Mouse (Mus musculus) cerebellum, adult 9-10 months (tissue): ENCODE measurements around the gene Gm29609.
"Not testable (repeated sequence)": the region's sequence is repeated elsewhere in the genome, so short reads cannot be mapped to it uniquely, and the experiment has no call there.

Source experiments
- DNase-seq: peaks from one replicate; pipeline ENCODE4 v3.0.0; 2022

The Gm29609 gene

DNA sequence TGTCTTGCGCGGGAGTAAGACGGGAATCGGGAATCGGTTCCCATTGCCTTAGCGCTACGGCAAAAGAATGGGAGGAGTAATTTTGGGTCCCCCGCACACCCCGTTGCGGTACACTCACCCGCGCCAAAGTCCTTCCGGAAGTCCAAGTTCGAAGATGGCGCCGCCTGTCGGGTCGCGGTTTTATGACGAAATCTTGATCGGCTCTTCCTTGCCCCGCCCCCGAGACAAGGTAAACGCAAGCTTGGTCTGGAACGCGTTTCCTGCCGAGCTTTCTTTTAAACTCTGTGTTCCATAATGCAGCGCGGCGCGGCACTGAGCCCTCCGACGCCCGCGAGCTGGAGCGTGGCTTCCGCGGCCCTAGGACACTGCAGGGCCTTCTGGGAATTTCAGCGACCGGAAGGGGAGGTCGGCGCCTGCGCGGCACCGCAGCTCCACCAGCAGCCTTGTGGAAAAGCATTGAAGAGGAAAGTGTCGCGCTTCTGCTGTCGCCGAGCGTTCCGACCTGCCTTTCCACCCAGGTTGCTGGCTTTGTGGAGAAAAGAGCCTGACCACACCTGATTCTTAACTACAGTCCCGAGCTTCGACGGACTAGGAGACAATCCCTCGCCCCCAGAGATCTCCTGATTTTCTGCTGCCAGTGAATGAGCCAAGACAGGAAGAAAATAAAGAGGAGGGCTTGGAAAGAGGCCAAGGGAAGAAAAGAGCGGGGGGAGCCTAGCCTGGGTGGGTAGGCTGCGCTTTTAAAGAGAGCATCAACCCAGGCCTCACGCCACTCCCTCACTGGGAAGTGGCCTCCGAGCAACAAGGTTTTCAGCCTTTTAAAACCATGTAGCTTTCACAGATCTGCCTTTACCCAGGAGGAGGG is at the start of gene Gm29609, which contains the start of gene Gtf3c2:
Gm29609 (minus strand) TSS at position 146 of the 865 bp plus-strand sequence.
Gtf3c2 (minus strand) TSS at position 379 of the 865 bp plus-strand sequence.
- peak; percentile 97 for DNase-seq

DNA sequence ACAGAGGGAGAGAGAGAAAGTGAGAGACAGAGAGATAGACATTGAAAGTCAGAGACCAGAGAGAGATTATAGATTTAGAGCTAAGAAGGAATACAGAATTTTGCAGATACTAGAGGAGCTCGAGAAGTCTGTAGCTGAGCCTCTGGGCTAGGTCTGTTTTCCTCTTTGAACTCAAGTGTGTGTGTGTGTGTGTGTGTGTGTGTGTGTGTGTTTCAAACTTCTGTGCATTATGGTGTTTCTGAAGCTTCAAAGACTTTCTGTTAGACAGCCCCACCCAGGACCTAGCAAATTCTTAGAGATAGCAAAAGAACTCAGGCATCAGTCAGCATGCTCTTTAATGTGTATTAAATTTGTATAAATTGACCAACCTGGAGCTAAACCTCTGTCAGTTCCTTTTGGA is 46.9 kb upstream of the Gm29609 start:
- no peak for DNase-seq

DNA sequence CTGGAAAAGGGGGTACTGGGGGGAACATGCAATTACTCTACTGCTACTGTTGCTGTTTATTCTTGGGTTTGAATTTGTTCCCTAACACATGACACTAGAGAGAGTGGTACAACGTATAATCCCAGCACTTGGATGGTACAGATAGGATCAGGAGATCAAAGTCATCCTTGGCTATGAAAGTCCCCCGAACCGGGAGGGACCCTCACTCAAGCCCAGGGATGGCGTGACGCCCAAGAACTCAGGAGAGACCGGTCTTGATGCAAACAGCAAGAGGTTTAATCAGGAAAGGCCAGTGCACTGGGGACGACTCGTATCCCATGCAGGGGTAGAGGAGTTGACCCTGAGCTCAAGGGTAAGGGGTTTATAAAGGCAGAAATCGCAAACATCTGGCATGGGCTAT is 43.0 kb upstream of the Gm29609 start:
- DNase-seq = peak; percentile 51

DNA sequence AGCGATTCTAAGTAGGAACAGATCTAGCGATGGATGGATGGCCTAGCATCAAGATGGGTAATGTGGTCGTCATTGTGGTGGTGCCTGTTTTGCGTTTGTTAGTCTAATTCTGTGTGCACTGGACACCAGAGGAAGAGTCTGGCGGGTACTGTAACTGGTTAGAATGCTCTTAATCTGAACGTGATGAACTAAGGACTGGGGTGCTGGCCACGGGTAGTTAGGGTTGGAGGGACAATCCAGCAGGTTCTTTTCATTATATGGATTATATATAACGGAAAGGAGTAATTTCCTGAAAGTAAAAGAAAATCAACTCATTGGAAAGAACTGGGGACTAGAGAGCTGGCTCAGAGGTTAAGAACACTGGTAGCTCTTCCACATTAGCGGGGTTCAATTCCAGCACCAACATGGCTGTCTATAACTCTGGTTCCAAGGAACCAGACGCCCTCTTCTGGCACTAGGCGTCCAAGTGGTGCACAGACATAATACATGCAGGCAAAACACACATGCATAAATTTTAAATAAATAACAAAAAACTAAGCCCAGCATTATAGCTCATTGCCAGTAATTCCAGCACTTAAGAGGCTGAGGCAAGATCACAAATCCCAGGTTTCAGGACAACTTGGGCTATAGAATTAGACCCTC is 41.7 kb upstream of the Gm29609 start:
- DNase-seq = peak; percentile 49

DNA sequence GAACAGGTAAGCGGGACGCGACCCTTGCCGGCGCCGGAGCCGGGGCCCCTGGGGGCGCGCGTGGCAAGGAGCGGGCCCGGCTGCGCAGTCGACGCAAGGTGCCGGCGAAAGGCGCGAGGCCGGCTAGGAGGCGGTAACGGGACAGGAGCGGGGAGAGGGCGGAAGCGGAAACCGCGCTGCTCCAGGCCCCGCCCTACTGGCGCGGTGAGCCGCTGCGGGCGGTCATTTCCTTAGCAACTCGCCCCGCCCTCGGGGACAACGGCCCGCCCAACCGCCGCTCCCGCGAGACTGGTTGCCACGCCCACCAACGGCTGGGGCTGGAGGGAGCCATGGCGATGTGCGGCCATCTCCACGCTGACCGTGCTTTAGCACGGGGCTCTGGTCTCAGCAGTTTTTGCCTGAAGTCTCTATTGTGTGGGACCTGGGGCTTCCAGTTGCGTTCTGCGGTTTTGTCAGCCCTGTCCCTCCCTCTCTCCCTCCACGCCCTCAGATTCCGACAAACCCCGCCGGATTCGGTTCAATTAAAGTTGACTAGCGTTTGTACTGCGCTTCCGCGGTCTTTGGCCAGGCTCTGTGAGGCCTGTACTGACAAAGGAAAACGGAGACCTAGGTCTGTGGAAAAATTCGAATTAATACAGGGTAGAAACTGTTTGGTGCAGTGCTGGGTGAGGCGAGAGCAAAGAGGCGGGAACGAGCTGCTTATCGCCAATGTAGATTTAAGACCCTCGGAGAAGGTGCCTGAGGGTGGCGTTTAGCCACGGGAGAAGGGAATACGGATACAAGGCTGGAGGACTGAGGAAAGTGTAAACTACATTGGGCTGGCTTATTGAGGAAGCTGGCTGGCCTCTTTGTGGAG is 41.0 kb upstream of the Gm29609 start, which contains the start of gene Ppm1g:
Ppm1g (minus strand) TSS at position 240 of the 856 bp plus-strand sequence.
- DNase-seq = peak; percentile 93

DNA sequence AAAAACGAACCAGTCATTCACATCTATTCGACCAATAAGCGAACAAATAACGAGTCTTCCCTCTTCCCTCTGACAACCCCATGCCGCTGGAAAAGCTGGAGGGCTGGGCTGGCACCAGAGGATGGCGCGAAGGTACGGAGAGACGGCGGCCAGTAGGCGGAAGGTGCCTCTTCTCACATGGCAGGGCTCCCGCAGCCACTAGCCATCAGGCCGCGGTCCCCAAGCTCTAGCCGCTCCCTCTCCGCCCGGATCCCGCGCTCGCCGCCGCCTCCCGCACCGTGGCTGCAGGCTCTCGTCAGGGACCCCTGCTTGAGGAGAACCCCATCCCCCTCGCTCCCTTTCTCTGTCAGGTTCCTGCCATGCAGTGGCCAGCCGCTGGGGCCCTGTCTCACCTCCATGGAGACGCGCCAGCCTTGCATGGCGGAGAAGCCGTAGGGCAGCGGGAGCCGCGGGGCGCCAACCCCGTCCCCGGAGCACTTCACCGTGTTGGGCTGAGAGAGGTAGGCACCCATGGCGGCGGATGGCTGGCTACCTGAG is 40.3 kb upstream of the Gm29609 start:
- DNase-seq = no peak

DNA sequence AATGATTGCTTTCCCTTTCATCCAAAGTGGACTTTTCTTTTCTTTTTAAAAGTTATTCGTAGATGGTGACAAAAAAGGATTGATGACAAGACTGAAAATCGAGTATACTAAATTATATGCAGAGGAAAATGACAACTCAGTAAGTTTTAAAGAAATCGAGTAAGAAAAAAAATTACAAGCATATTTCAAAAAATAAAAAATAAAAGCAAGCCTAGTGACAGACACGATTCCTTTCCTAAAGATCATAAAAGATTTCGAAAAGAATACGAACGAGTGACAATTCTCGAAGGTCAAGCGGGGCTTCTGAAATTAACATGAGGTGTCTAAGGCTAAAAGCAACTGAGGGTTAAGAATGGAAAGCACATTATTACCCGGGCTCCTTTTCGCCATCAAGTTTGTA is 39.8 kb upstream of the Gm29609 start:
- DNase-seq = no peak

DNA sequence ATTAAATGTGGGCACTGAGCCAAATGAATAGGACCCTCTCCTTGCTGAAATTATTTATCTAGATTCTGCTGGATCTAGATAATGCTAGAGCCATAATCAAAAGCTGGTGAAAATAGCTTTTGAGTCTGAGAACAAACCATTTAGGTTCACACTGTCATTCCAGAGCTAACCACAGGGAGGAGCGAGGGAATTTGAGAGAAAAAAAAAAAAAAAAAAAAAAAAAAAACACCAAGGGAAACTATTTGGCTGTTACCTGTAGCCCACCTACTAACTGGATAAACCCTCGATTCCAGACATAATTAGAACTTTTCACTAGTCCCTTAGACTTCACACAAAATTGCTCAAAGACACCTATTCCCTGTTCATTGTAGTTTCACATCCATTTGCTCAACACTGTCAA is 39.4 kb upstream of the Gm29609 start:
- peak; percentile 32 for DNase-seq

DNA sequence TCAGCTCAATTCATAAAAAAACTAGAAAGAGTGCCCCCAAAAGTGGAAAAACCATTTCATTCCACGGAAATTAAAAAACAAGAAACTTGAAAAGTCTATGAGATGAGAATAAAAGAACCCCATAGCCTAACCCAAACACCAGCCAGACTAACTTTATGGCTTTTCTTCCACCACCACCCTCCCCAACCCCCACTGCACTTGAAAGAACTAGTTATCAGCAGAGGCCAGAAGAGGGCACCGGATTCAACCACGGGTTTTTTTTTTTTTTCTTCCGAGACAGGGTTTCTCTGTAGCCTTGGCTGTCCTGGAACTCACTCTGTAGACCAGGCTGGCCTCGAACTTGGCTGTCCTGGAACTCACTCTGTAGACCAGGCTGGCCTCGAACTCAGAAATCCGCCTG is 38.6 kb upstream of the Gm29609 start:
- no peak for DNase-seq

DNA sequence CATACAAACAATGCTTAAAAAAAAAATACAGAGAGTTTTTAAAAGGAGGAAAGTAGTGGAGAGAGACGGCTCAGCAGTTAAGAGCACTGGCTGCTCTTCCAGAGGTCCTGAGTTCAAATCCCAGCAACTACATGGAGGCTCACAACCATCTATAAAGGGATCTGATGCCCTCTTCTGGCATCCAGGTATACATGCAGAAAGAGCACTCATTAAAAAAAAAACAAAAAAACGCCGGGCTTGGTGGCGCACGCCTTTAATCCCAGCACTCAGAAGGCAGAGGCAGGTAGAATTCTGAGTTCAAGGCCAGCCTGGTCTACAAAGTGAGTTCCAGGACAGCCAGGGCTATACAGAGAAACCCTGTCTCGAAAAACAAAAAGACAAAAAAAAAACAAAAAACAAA is 36.8 kb upstream of the Gm29609 start:
- not testable (repeated sequence) for DNase-seq

DNA sequence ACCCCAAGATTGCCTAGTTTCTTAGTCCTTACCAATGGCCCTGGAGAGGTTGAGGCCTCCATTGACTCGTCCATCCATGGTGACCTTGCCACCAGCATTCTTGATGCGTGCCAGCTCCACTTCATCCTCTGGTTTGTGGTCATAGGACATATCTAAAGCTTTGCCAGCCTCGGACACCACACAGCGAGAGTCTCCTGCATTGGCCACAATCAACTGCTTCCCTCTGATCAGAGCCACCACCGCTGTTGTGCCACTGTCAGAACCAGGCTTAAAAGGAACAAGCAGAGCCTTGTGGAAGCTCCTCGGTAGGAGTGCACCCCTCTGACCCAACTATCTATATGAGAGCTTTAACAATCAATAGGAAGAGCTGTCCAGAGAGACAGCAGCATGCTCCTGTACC is 24.7 kb upstream of the Gm29609 start:
- no peak for DNase-seq

DNA sequence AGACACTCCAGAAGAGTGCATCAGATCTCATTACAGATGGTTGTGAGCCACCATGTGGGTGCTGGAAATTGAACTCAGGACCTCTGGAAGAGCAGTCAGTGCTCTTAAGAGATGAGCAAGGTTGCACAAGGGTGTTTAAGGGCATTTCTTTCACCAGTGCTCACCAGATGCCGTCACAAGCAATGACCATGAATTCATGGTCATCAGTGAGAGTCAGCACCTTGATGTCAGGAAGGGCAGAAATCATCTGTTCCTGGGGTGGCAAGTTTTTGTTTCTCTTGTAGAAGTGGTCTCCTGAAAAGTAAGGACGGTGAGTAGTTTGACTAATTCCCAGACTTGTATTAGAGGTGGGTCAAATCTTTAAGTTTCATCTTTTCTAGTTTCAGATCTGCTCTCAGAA is 24.2 kb upstream of the Gm29609 start:
- DNase-seq = no peak

DNA sequence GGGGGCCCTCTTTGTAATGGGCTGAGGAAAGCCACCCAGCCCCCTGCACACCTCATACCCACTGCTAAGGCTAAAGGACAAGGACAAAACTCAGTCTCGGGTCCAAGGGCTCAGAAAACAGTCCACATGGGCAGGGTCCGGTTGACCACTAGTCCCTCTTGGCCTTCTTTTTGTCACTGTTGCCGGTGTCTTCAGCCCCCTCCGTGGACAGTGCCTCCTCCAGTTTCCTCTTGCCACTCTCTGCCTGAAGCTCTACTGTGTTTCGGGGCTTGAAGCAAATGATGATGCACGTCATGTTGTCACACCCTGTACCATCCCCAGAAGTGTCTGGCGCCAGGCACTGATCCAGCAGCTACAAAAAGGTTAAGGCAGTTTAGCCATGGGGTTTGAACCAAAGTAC is 23.2 kb upstream of the Gm29609 start:
- DNase-seq = no peak

DNA sequence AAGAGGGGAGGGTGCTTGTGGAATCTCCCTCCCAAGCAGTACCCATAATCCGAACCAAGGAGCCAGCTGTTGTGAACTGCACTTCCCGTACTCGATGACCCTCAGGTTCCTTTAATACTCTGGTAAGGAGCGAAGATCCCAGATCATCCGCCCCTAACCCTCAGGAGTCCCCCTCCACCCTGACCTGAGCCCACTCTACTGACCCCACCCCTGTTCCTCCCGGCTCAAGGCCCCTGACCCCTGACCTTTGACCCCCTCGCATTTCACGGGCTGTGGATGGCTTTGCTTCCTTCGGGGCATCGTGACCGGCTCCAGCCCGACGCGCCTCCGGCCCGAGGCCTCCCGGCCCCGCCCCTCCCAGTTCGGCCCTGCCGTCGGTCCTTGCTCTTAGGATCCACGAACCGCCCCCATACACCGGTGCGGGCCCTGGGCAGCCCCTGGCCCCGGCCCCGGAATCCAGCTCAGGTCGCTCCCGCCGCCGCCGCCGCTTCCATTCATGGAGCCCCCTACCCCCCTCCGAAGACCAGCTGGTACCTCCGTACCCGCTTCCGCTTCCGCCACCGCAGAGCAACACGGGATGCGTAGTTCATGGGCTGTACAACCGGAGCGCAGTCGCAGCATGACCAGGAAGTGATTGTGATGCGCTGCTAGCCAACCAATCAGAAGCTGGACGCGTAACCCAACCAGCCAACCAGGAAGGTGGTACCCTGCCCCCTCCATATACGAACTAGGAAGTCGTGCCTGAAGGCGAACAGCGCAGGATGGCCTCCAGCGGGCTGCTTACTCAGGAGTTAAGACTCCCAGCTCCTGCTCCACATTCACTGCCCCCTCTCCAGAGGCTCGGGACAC is 22.3 kb upstream of the Gm29609 start, which contains the start of gene Zfp513:
Zfp513 (minus strand) TSS at position 562 of the 849 bp plus-strand sequence.
- DNase-seq = peak; percentile 98

DNA sequence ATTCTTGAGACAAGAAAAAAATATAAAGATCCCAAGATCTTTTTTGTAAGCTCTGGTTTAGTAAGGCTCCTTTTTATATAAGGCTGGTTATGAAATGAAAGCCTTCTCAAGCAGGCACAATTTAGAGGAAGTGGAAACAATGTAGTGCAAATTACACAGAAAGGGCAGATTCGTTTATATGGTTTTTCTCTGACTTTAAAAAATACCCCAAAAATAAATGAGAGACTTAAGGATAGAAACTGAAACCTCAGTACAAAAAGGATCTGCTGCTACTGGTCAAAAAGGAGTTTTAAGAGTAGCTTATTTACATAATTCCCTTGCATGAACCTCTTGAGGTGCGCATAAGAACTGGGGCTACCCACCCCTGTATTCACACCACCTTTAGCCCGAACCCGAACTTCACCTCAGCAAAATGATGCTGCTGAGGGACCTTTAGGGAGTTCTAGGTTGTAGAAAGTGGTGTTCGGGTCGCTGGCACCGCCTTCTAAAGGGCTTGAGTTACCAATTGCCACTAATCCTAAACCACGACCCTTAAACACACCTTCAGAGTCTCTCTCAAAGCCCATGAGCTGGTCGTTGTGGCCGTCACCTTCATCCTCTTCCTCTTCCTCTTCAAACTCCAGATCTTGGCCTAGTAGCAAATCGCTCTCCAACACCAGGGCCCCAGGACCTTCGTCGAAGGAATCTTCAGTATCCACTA is 21.5 kb upstream of the Gm29609 start:
- no peak for DNase-seq

DNA sequence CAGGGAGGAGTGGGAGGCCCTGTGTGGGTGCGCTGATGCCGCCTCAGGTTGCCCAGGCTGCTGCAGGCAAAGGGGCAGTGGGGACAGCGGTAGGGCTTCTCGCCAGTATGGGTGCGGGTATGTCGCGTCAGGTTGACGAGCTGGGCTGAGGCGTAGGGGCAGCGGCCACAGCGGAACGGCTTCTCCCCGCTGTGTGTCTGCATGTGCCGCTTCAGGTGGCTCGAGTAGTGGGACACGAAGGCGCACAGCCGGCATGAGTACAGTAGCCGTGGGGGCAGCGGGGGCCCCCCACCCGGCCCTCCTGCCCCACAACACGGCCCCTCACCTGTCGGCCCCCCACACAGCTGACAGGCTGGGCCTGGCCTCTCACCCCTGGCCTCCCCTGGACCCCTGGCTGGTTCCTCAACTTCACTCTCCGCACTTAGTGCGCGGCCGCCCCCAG is 20.6 kb upstream of the Gm29609 start:
- DNase-seq = no peak

DNA sequence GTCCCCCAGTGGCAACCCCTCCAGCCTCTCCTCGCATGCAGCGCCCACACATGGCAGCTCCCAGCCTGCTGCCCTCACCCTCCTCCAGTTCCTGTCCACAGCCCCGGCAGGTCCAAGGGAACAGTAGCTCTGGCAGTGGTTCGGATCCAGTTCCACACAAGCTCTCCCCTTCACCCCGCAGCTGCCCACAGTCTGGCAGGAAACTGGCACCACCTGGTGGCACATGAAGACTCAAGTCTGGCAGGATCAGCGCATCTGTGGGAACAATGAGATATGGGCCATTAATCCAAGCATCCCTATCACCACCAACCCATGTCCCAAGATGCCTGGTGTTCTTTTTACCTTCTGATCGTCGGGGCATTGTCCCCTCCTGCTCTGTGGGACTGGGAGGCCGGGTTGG is 20.2 kb upstream of the Gm29609 start:
- no peak for DNase-seq

DNA sequence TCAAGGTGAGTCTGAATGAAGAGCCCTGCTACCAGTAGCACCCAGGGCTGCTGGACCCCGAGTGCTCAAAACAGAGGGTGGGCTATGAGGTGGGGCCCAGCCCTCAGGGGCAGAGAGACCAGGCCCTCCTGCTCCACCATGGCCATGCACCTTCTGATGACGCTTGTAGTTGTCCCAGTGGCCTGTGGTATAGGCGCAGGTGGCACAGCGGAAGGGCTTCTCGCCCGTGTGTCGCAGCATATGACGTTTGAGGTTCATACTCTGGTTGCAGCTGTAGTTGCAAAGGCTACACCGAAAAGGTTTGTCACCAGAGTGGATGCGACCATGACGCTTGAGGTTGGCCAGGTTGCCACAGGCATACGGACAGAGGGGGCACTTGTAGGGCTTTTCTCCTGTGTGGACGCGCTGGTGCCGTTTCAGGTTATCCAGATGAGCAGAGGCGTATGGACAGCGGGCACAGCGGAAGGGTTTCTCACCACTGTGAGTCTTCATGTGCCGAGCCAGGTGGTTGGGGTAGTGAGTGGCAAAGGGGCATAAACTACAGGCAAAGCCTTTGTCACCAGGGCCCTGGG is 19.7 kb upstream of the Gm29609 start:
- DNase-seq = no peak

DNA sequence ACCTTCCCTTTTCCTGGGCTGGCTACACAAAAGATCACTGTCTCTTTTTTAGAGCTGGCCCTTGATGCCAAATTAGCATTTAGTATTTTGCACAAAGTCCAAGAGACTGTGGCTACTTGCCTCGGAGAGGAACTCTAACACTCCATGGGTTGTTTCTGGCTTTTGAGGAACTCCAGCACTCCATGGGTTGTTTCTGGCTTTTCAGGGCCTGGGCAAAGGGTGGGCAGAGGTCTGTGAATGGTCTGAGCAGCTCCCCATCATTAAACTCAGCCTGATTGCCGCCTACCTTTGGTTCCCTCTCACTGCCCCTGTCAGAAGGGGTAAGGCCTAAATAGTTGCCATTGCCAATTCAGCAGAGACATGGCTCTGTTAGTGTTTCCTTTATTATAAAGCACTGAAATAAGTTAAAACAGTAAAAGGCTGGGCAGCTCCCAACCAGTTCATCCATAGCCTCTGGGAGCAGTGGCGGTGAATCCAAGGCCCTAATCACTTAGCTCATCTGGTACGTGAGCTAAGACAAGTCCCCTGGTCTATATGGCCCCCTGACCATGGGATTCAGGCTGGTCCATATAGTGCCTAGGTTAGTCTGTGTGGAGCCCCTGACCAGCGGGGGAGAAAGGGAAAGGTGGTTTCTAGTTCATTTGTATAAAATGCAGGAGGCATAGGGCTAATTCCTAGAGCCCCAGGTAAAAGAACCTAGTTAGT is 19.1 kb upstream of the Gm29609 start:
- no peak for DNase-seq

DNA sequence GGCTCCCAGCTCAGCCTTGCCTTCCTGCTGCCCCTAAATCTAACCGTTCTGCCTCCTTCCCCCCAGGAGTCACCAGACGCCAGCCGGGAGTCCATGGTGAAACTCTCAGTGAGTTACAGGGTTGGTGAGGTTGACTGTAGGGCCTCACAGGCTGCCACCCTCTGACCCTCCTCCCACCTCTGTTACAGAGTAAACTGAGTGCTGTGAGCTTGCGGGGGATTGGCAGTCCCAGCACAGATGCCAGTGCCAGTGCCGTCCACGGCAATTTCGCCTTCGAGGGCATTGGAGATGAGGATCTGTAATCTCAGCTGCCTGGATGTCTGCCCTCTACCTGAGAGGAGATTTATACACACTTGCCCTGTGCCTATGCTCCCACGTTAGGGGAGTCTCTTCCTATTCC is 18.5 kb upstream of the Gm29609 start:
- DNase-seq = no peak
